Mouse (Mus musculus) adrenal gland, adult 2 months (tissue): ENCODE results near the gene Snurf. TPM values are rescaled to one million over a fixed set of nuclear protein-coding genes. Genes with fewer than 3 reads are reported as not detected.

ENCODE experiments used
- DNase-seq: peaks from one replicate; pipeline ENCODE4 v3.0.0; 2021
- long read RNA-seq: library from polyadenylated mRNA; stranded (forward); transcript quantifications from one replicate; pipeline ENCODE4 v2.0.0, GENCODE M21; 2021
- polyA plus RNA-seq: library from polyadenylated mRNA; depleted of rRNA; stranded (reverse); fragments of >200 nt; gene quantifications from 2 replicates; pipeline ENCODE4 v1.2.3, GENCODE M21; 2012; rRNA removed
- total RNA-seq, 2 experiments: library from RNA; stranded (reverse); gene quantifications; 2 replicates each; pipeline ENCODE4 v1.2.3; 2021

The Snurf gene
- total RNA-seq: 100 to 1,000 TPM in 1 of 2 experiments, 10 to 100 TPM in 1; 61.2 to 109 TPM
- polyA plus RNA-seq: not detected in 2 replicates
- long read RNA-seq: 0 reads

DNA sequence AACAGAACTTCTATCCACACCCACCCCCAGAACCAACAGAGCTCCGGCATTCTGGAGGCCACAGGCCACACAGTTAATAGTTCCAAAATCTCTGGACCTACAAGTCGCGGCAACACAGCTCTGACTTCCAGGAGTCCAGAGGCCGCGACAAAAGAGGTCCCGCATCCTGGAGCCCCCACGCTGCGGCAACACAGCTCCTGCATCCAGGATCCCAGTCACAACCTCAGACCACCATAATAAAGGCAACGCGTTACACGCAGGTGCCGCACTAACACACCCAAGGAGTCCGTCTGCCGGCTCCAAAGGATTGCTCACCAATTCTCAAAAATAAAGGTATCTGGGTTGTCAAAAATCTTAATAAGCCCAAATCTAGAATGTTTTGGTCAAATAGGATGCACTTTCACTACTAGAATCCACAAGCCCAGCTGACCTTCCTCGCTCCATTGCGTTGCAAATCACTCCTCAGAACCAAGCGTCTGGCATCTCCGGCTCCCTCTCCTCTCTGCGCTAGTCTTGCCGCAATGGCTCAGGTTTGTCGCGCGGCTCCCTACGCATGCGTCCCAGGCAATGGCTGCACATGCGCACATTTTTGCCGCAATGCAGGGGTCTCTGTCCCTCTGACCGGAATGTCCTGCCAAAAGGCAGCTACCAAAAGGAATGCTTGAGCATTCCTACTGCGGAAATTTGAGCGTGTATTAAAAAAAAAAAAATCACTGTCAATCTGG is at the start of gene Snurf, which contains the start of gene Gm38393:
Gene Snurf (minus strand): TSS at position 444 of the 725 bp plus-strand sequence.
Gene Gm38393 (minus strand): TSS at position 459 of the 725 bp plus-strand sequence.
- peak; percentile 66 for DNase-seq

DNA sequence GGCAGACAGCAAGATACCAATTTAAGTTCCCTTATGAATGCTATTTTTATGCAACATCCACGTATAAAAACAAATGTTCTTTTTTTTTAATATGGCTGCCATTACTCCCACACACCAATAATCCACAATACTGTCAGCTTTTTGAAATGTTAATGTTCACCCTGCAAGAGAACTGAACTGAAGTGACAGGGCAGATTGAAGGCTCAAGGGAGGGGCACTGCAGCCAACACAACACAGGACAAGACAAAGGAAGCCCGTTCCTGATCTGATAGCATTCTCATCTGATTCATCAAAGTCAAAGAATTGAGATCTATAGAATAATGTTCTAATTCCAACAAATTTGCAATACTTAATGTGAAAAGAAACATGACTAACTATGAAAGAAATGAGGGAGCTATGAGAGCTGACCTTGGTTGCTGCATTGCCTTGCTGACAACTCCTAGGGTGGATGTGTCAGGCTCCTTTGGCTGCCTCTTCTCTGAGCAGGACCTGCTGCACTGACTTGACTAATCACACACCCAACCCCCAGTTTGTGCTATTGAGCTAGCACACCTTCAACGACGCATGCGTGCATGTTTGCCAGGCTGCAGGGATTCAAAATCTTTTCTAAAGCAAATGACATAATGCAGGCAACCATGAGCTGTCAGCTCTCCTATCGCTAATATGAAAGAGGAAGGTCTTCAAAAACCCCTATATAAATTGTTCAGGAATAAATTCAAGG is 42.8 kb upstream of the Snurf start:
- no peak for DNase-seq

DNA sequence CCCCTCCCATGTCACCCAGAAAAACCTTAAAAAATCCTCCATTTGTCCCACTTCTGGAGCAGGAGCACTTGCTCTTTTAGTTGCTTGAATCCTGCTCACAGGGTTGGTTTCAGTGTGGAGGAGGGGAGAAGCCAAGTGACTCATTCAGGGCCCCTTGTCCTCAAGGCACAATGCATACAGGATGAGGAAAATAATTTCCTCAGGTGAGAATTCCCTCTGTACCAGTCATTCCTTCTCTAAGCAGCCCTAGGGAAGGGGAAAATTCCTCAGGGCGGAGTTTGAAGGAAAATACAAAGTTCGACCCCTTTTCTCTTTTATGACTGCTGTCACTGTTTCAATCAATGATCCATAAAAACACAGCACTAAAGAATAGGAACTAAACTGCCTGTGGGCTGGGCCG is 8.3 kb upstream of the Snurf start:
- DNase-seq: no peak

DNA sequence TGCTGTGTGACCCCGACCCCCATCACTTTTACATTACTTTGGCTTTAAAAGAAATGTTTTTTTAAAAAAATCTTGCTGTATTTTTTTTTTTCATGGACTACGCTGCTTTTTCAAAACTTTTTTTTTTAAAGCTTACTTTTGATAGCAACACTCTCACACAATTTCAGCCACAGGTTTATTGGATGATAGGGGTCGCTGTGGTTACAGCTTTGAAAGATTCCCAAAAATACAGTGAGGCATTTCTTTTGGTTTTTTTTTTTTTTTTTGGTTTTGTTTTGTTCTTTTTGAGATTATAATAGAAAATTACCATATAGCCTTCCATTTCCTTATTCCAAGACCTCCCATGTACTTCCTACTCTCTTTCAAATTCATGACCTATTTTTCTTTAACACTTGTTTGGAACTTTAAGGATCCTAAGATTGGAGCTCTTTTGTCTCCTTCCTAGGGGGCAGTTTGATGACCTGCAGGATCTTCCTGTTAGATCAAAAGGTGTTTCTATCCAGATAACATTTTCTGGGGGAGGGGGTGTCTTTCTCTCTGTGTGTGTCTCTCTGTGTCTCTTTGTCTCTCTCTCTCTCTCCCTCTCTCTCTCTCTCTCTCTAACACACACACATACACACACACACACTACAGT is 3.0 kb upstream of the Snurf start:
- no peak for DNase-seq

DNA sequence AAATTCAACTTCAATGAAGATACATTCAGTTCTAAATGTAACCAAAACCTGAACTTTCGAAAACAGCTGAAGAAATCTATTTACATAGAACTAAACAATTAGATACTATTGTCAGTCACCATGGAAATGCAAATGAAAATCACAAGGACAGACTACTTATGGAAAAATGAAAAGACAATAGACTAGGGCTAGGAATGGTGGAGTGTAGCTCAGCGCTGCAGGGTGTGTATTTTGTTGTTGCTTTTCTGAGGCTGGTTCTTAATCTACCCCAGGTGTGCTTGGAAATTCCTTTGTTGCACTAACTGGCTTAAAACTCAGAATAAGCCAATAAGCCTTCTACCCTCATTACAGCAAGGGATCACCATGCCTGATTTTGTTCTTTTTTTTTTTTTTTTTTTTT is 1.4 kb upstream of the Snurf start:
- no peak for DNase-seq

DNA sequence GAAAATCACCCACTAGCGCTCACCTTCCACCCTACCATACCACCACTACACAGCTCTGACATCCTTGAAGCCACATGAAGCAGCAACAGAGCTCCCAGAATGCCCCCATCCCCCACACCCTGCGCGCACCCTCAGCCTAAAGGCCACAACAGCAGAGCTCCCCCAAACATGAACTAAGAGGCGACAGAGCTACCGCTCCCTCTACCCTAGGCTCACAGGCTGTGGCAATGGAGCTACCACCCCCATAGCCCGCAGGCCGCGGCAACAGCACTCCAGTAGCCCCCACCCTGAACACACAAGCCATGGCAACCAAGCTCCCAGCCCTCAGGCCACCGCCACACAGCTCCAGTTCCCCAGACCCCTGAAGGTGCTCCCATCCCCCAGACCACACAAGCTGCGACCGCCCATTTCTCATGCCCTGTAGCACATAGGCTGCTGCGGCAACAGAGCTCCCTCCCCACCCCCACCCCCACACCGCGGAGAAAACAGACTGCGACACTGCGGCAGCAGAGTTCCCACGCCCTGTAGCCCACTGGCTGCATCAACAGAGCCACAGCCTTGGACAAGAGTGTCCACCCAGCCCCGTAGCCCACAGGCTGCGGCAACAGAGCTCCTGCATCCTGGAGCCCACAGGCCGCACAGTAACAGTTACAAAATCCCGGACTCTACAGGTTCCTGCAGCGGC is 786 bp downstream of the Snurf start:
- peak; percentile 29 for DNase-seq

DNA sequence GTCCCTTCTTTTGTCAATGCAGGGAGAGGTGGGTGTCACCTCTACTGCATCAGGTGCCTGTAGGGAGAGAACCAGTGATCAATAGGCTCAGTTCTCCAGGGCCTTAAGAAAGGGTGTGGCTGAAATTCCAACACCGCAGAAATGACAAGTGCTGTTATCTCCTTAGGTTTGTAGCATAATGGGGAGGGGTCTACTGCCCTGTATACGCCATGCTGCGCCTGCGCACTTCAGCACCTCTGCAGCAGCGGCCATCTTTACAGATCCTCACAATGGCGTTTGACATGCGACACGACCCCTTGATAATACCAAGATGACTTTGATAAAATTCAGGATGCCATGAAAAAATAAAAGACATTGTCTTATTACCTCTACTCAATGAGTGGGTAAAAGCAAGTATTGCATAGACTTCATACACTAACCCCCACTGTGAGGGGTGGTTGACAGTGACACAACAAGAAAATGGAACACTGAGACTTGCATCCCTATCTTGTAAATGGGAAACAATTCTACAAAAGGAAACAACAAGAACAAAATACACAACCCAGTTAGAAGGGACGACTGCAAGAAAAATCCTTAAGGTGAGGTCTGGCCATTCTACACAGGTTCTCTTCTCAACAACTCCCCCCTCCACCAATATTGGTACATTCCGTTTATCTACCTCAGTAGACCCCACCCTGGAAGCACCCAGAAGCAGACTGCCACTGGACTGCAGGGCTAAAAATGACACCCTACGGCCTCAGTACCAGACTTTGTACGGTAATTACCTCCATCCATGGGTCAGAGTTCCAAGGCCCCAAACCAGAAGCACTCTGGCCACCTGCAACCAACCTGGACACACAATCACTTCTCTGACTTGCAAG is 1.6 kb downstream of the Snurf start:
- DNase-seq: no peak

DNA sequence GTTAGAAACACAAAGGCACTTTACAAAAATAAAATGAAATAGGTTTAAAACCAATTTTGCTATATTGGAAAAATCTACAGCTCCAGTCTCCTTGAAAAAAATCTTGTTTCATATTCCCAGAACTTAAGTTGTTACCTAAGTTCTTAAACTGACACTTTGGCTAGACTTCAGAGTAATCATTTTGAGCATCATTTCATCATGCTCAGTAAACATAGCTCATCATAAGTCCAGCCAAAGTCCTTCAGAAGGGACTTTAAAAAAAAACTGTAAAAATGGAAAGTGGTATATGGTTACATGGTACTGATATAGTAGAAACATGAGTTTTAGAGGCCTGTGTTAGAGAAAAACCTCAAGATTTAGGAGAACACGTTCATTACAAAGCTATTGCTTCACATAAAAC is 26.2 kb downstream of the Snurf start:
- no peak for DNase-seq

Other genes with a start within 250 kb of the Snurf start
- 1 to 10 TPM; 1.2 to 3.0 TPM for gene Gm38393, start within 50 bp of the Snurf start, total RNA-seq
- gene Gm38393, start within 50 bp of the Snurf start, polyA plus RNA-seq: 15.2 and 29.4 TPM in 2 replicates
- 10 to 100 TPM; 30.8 to 41.7 TPM for gene Snrpn, start 135.2 kb upstream of the Snurf start, total RNA-seq
- 30.9 and 42.5 TPM in 2 replicates for gene Snrpn, start 135.2 kb upstream of the Snurf start, polyA plus RNA-seq